Mouse (Mus musculus) lung, embryonic 14.5 days (tissue): ENCODE data around the gene Thada. TPM values are rescaled to one million over a fixed set of nuclear protein-coding genes. Genes with fewer than 3 reads are reported as not detected.

ENCODE experiments used
- ATAC-seq: fragments of 200-750 bp; cut with Nextera tagmentation; 2 replicates; pipeline ENCODE4 v1.8.0; 2017; ENCODE audit warnings: mild to moderate bottlenecking, moderate TSS enrichment, moderate library complexity; ENCODE audit not compliant: insufficient read depth
- DNase-seq: peaks from one replicate; pipeline ENCODE4 v3.0.0-alpha.2; 2015
- H3K27ac ChIP-seq: fragments of 300-500 bp; sonication (generic); 2 replicates; pipeline ENCODE4 v1.5.1; 2014; ENCODE audit warnings: low read depth, mild to moderate bottlenecking, moderate library complexity
- H3K27me3 ChIP-seq: fragments of 300-500 bp; sonication (generic); 2 replicates; pipeline ENCODE4 v1.6.1; 2014; ENCODE audit warnings: low read length, control low read depth; ENCODE audit not compliant: insufficient read depth
- H3K36me3 ChIP-seq: fragments of 300-500 bp; sonication (generic); 2 replicates; pipeline ENCODE4 v1.6.1; 2014; ENCODE audit warnings: control low read depth; ENCODE audit not compliant: insufficient read depth
- H3K4me1 ChIP-seq: fragments of 300-500 bp; sonication (generic); 2 replicates; pipeline ENCODE4 v1.6.1; 2014; ENCODE audit warnings: antibody characterized with exemption, control low read depth; ENCODE audit not compliant: insufficient read depth
- H3K4me2 ChIP-seq: fragments of 300-500 bp; sonication (generic); 2 replicates; pipeline ENCODE4 v1.6.1; 2014; ENCODE audit warnings: mild to moderate bottlenecking
- H3K4me3 ChIP-seq: fragments of 300-500 bp; sonication (generic); 2 replicates; pipeline ENCODE4 v1.5.1; 2014; ENCODE audit warnings: low read depth, low read length
- H3K9ac ChIP-seq: fragments of 300-500 bp; sonication (generic); 2 replicates; pipeline ENCODE4 v1.6.1; 2014
- H3K9me3 ChIP-seq: fragments of 300-500 bp; sonication (generic); 2 replicates; pipeline ENCODE4 v1.6.1; 2016; ENCODE audit warnings: low read depth, low read length, control low read depth
- CTCF ChIP-seq: IDR thresholded peaks from 2 replicates; pipeline ENCODE4 v1.5.1; 2016; ENCODE audit warnings: antibody characterized with exemption, low read depth
- WGBS: fragments of 180-500 bp; shearing (Covaris S2); extraction: QIAGEN DNeasy Blood & Tissue Kit; methylation state at CpG from one replicate; pipeline ENCODE4 v1.1.7; 2014; 5-methylcytosine and 5-hydroxymethylcytosine counted together
- polyA plus RNA-seq: library from polyadenylated mRNA; unstranded; fragments of >200 nt; fragmentation: Nextera tagmentation; extraction: Ambion mirVana; gene quantifications from 2 replicates; pipeline ENCODE4 v1.2.1, GENCODE M21; 2014

The Thada gene
- polyA plus RNA-seq, 1 experiment from 2014 or later = 14.5 TPM

DNA sequence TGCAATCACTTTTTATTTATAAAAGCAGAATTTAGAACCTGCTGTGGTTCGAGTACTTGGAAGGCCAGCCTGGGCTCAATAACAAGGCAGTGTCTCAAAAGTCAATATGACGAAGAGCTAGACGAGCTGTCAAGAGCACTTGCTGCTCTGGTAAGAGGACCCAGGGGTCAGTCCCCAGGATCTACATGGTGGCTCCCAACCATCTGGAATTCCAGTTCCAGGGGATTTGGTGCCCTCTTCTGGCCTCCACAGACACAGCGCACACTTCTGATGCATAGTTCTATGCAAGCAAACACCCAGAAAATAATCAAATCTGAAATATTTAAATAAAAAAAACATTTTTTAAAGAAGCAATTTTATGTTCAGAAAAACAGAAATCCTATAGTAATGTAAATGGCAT is 45.0 kb downstream of the Thada start:
- Histone ChIP-seq H3K27ac (peak overlapping the region; percentile 88), H3K4me1 (peaks cover 3% of the 10 kb centered on the region; the same call in 1 of the 2 replicates), H3K27me3 (no peaks in the 10 kb centered on the region), H3K36me3 (peaks cover 42% of the 10 kb centered on the region), H3K9me3 (no peaks in the 10 kb centered on the region), H3K4me2 (no peak overlapping the region), H3K9ac (no peak overlapping the region), H3K4me3 (no peak overlapping the region)
- 74% methylated on average over 4 of the region's 4 CpGs for WGBS
- peak; percentile 54 for TF ChIP-seq CTCF
- ATAC-seq (no peak), DNase-seq (peak; percentile 65)

- Histone ChIP-seq H3K4me3 (no peak overlapping the region), H3K36me3 (peaks cover 41% of the 10 kb centered on the region), H3K4me2 (no peak overlapping the region), H3K27me3 (no peaks in the 10 kb centered on the region), H3K4me1 (peaks cover 3% of the 10 kb centered on the region; the same call in 1 of the 2 replicates), H3K9me3 (no peaks in the 10 kb centered on the region), H3K27ac (peak overlapping the region; percentile 88), H3K9ac (no peak overlapping the region)
- WGBS = 58% methylated on average over 3 of the region's 3 CpGs
- DNase-seq (no peak), ATAC-seq (peak; percentile 54; the same call in 1 of the 2 replicates)
- TF ChIP-seq CTCF = 0 out of 2 replicates have a peak, but pooled peaks have one; percentile 23
Observed at GRCm38 (mm10) chr17:84420276-84420639, 45.7 kb downstream of the Thada start.

DNA sequence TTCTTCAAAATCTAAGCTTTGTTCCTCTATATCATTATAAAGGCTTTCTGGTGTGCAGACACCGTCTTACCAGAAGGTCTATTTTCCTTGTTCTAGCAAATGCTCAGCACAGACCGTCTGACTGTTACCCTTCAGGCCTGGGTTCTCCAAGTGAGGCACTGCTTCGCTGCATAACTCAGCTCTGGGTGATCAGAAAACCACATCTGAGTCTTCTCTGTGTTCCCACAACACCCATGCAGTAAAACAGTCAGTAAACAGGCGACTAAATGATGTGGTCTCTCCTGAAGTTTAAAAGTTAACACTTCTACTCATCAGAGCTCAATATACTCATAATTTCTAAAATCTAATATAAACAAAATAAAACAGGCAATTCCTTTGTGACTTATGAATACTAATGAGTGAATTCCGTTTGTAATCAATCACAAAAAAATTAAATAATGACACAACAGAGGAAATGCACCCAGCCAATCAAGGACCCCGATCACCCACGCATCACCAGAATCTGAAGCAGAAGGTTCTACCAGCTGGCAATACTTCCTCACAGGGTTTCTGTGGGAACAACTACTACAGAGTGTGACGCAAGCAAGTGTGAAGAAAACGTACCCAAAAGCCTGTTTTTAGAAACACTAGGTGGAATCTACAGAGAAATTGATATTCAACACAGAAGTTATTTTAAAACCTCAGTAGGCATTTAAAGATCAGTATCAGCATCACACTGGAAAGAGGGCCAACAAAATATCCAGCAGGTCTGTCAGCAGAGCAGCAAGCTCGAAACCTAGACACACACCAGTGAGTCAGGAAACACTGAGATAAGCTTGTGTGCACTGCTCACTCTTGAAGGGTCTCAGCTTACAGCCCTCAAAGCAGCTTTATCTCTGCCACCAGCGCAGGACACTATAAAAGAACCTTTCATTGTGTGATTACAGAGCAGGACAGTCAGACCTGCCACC is 46.4 kb downstream of the Thada start:
- Histone ChIP-seq H3K9ac (no peak overlapping the region), H3K4me2 (no peak overlapping the region), H3K4me3 (no peak overlapping the region), H3K9me3 (no peaks in the 10 kb centered on the region), H3K27me3 (no peaks in the 10 kb centered on the region), H3K27ac (peak overlapping the region; percentile 88), H3K4me1 (peaks cover 3% of the 10 kb centered on the region; the same call in 1 of the 2 replicates), H3K36me3 (peaks cover 37% of the 10 kb centered on the region)
- WGBS = 48% methylated on average over 11 of the region's 11 CpGs
- ATAC-seq (peak; percentile 85), DNase-seq (peak; percentile 54)
- TF ChIP-seq CTCF = no peak; the same call in 1 of the 2 replicates

- no peaks in the 10 kb centered on the region for H3K27me3 ChIP-seq
- ATAC-seq (no peak), DNase-seq (no peak)
- no peak overlapping the region for H3K4me3 ChIP-seq
- no peak overlapping the region for H3K4me2 ChIP-seq
- no peaks in the 10 kb centered on the region for H3K9me3 ChIP-seq
- H3K9ac ChIP-seq = no peak overlapping the region
- H3K36me3 ChIP-seq = peaks cover 13% of the 10 kb centered on the region
- no peak overlapping the region for H3K27ac ChIP-seq
- 61% methylated on average over 3 of the region's 3 CpGs for WGBS
- TF ChIP-seq CTCF = no peak
- peaks cover 3% of the 10 kb centered on the region; the same call in 1 of the 2 replicates for H3K4me1 ChIP-seq
Observed at GRCm38 (mm10) chr17:84415936-84416335, 50.1 kb downstream of the Thada start.

- no peak overlapping the region for H3K4me3 ChIP-seq
- WGBS = 96% methylated on average over 1 of the region's 1 CpGs
- H3K27me3 ChIP-seq = no peaks in the 10 kb centered on the region
- no peak for TF ChIP-seq CTCF
- H3K9me3 ChIP-seq = no peaks in the 10 kb centered on the region
- no peak overlapping the region for H3K27ac ChIP-seq
- peaks cover 7% of the 10 kb centered on the region; the same call in 1 of the 2 replicates for H3K36me3 ChIP-seq
- H3K9ac ChIP-seq = no peak overlapping the region
- H3K4me2 ChIP-seq = no peak overlapping the region
- ATAC-seq = no peak
- DNase-seq = no peak
- no peaks in the 10 kb centered on the region; the same call in 1 of the 2 replicates for H3K4me1 ChIP-seq
Observed at GRCm38 (mm10) chr17:84408731-84409130, 57.3 kb downstream of the Thada start.

DNA sequence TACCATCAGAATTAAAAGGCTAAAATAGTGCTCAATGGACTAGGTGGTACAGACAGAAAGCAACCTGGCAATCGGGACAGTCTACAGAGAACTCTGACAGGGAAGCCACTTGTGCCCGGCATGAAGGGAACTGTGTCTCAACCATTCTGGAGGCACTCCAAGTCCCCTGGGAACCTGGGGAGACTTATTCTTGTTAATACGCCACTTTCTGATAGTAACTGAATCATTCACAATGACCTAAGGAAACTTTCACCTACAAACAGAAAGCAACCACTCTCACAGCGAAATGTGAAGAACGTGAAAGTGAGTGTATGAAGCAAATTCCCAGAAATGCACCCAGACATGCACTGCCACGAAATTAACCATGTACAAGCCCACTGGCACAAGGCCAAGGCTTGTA is 60.4 kb downstream of the Thada start:
- 82% methylated on average over 6 of the region's 6 CpGs for WGBS
- DNase-seq (no peak), ATAC-seq (no peak)
- TF ChIP-seq CTCF = no peak
- Histone ChIP-seq H3K4me2 (no peak overlapping the region), H3K4me3 (no peak overlapping the region), H3K9ac (no peak overlapping the region), H3K27ac (no peak overlapping the region), H3K9me3 (no peaks in the 10 kb centered on the region), H3K27me3 (no peaks in the 10 kb centered on the region), H3K36me3 (0 out of 2 replicates have a peak, but pooled peaks cover 12% of the 10 kb centered on the region), H3K4me1 (no peaks in the 10 kb centered on the region; the same call in 1 of the 2 replicates)

DNA sequence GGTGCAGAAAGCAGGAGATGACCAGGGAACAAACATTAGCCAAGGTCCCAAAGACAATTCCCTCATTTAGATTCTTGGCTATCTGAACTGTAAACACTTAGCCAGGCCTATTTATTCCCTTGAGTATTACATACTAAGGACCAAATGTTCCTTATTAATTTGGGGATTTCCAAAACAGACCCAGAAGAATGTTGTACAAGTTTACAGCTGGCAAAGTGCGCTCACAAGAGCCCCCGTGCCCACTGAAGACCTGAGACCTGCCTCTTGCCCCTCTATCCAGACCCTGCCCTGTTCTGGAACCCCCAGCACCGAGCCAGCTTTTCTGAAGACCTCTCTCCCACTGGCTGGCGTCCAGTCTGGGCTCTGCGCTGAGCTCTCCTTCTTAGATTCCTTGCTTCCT is 64.2 kb downstream of the Thada start:
- DNase-seq = no peak
- no peak overlapping the region for H3K4me2 ChIP-seq
- no peaks in the 10 kb centered on the region for H3K27me3 ChIP-seq
- H3K27ac ChIP-seq = no peak overlapping the region
- no peak overlapping the region for H3K4me3 ChIP-seq
- H3K9ac ChIP-seq = no peak overlapping the region
- H3K9me3 ChIP-seq = no peaks in the 10 kb centered on the region
- 78% methylated on average over 5 of the region's 5 CpGs for WGBS
- no peak for ATAC-seq
- peaks cover 16% of the 10 kb centered on the region; the same call in 1 of the 2 replicates for H3K36me3 ChIP-seq
- no peak for TF ChIP-seq CTCF
- H3K4me1 ChIP-seq = no peaks in the 10 kb centered on the region
